Mouse (Mus musculus) neural tube, embryonic 15.5 days (tissue): ENCODE results near the gene Gnb4. TPM values are rescaled to one million over a fixed set of nuclear protein-coding genes. Genes with fewer than 3 reads are reported as not detected.

Experiments used
- ATAC-seq: fragments of 200-750 bp; cut with Nextera tagmentation; 2 replicates; pipeline ENCODE4 v1.8.0; 2017; ENCODE audit warnings: mild to moderate bottlenecking, moderate TSS enrichment, moderate library complexity; ENCODE audit not compliant: low FRiP score
- H3K27ac ChIP-seq: fragments of 300-500 bp; sonication (generic); replicated peaks from 2 replicates; pipeline ENCODE4 v1.5.1; 2015; ENCODE audit warnings: mild to moderate bottlenecking, inconsistent platforms
- H3K27me3 ChIP-seq: fragments of 300-500 bp; sonication (generic); replicated peaks from 2 replicates; pipeline ENCODE4 v1.6.1; 2015; ENCODE audit warnings: inconsistent platforms
- H3K36me3 ChIP-seq: fragments of 300-500 bp; sonication (generic); 2 replicates; pipeline ENCODE4 v1.6.1; 2015; ENCODE audit warnings: inconsistent platforms
- H3K4me1 ChIP-seq: fragments of 300-500 bp; sonication (generic); 2 replicates; pipeline ENCODE4 v1.6.1; 2015; ENCODE audit warnings: inconsistent platforms
- H3K4me2 ChIP-seq: fragments of 300-500 bp; sonication (generic); 2 replicates; pipeline ENCODE4 v1.6.1; 2015; ENCODE audit warnings: inconsistent platforms, mild to moderate bottlenecking, moderate library complexity
- H3K4me3 ChIP-seq: fragments of 300-500 bp; sonication (generic); replicated peaks from 2 replicates; pipeline ENCODE4 v1.5.1; 2015; ENCODE audit warnings: mild to moderate bottlenecking, inconsistent platforms
- H3K9ac ChIP-seq: fragments of 300-500 bp; sonication (generic); replicated peaks from 2 replicates; pipeline ENCODE4 v1.6.1; 2015; ENCODE audit warnings: mild to moderate bottlenecking, inconsistent platforms
- H3K9me3 ChIP-seq: fragments of 300-500 bp; sonication (generic); replicated peaks from 2 replicates; pipeline ENCODE4 v1.6.1; 2016; ENCODE audit warnings: inconsistent platforms
- WGBS: fragments of 180-500 bp; shearing (Covaris S2); methylation state at CpG from one replicate; pipeline ENCODE4 v1.1.7; 2015; ENCODE audit warnings: mixed read lengths; 5-methylcytosine and 5-hydroxymethylcytosine counted together
- polyA plus RNA-seq: library from polyadenylated mRNA; unstranded; fragments of >200 nt; fragmentation: Nextera tagmentation; extraction: Ambion mirVana; gene quantifications from 2 replicates; pipeline ENCODE4 v1.2.1, GENCODE M21; 2015

The Gnb4 gene
- polyA plus RNA-seq, 1 experiment from 2014 or later, result 106 TPM

- Histone ChIP-seq H3K9ac (no peak overlapping the region), H3K4me1 (no peaks in the 10 kb centered on the region), H3K27ac (no peak overlapping the region), H3K36me3 (peaks cover 72% of the 10 kb centered on the region), H3K4me2 (no peak overlapping the region), H3K4me3 (no peak overlapping the region), H3K27me3 (no peaks in the 10 kb centered on the region), H3K9me3 (no peaks in the 10 kb centered on the region)
- ATAC-seq, result no peak
- WGBS, result 97% methylated on average over 2 of the region's 2 CpGs
Observed at GRCm38 (mm10) chr3:32573086-32573485, 43.3 kb downstream of the Gnb4 start.

- no peak overlapping the region for H3K4me3 ChIP-seq
- H3K9me3 ChIP-seq, result no peaks in the 10 kb centered on the region
- H3K36me3 ChIP-seq, result peaks cover 64% of the 10 kb centered on the region
- H3K9ac ChIP-seq, result no peak overlapping the region
- H3K4me1 ChIP-seq, result no peaks in the 10 kb centered on the region
- WGBS, result 95% methylated on average over 6 of the region's 6 CpGs
- H3K4me2 ChIP-seq, result no peak overlapping the region
- ATAC-seq, result no peak
- no peak overlapping the region for H3K27ac ChIP-seq
- no peaks in the 10 kb centered on the region for H3K27me3 ChIP-seq
Observed at GRCm38 (mm10) chr3:32563401-32563800, 53.0 kb downstream of the Gnb4 start.

GRCm38 (mm10) chr3:32553061-32553460 is 63.3 kb downstream of the Gnb4 start:
- Histone ChIP-seq H3K4me3 (no peak overlapping the region), H3K4me1 (no peaks in the 10 kb centered on the region), H3K27ac (no peak overlapping the region), H3K9me3 (no peaks in the 10 kb centered on the region), H3K9ac (no peak overlapping the region), H3K36me3 (peaks cover 40% of the 10 kb centered on the region), H3K27me3 (no peaks in the 10 kb centered on the region), H3K4me2 (no peak overlapping the region)
- ATAC-seq, result no peak
- 100% methylated on average over 1 of the region's 1 CpGs for WGBS

DNA sequence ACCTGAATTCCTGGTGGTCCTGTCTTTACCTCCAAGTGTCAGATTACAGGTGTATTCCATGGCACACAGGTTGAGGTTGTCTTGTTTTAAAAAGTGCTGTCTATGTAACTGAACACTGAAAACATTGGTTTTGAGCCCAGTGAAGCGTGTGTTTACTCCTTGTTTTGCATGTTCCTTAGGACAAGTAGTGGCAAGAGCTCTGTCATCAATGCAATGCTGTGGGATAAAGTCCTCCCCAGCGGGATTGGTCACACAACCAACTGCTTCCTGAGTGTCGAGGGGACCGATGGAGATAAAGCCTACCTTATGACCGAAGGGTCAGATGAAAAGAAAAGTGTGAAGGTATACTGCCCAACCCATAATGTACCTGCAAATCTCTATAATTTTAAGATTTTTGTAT is 78.3 kb downstream of the Gnb4 start:
- Histone ChIP-seq H3K4me1 (no peaks in the 10 kb centered on the region), H3K9me3 (no peaks in the 10 kb centered on the region), H3K9ac (no peak overlapping the region), H3K36me3 (peaks cover 58% of the 10 kb centered on the region), H3K4me3 (no peak overlapping the region), H3K27me3 (no peaks in the 10 kb centered on the region), H3K27ac (no peak overlapping the region), H3K4me2 (no peak overlapping the region)
- ATAC-seq, result no peak
- WGBS, result 95% methylated on average over 5 of the region's 5 CpGs

DNA sequence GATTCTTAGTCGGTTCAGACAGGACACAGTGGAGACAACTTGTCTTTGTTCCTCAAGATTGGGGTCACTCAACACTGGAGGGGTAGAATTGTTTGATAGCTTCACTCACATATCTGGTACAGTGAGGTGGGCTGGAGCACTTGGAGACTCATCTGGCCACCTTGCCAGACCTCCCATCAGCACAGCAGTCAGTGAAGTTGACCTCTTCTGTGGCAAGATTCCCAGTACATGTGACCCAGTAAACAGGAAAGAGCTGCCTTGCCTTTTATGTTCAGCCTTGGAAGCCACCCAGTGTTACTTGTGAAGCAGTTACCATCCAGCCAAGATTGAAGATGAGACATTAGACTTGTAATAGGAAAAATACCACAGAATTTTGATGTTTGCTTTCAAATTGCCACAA is 78.8 kb downstream of the Gnb4 start:
- H3K9ac ChIP-seq, result no peak overlapping the region
- no peak overlapping the region for H3K4me2 ChIP-seq
- 24% methylated on average over 1 of the region's 1 CpGs for WGBS
- no peak overlapping the region for H3K4me3 ChIP-seq
- no peak for ATAC-seq
- H3K27me3 ChIP-seq, result no peaks in the 10 kb centered on the region
- no peak overlapping the region for H3K27ac ChIP-seq
- peaks cover 59% of the 10 kb centered on the region for H3K36me3 ChIP-seq
- no peaks in the 10 kb centered on the region for H3K4me1 ChIP-seq
- H3K9me3 ChIP-seq, result no peaks in the 10 kb centered on the region

GRCm38 (mm10) chr3:32535692-32536091 is 80.7 kb downstream of the Gnb4 start:
- H3K9ac ChIP-seq, result no peak overlapping the region
- no peaks in the 10 kb centered on the region for H3K27me3 ChIP-seq
- H3K36me3 ChIP-seq, result peaks cover 55% of the 10 kb centered on the region
- no peak overlapping the region for H3K4me2 ChIP-seq
- no peak for ATAC-seq
- H3K9me3 ChIP-seq, result no peaks in the 10 kb centered on the region
- peaks cover 7% of the 10 kb centered on the region; the same call in 1 of the 2 replicates for H3K4me1 ChIP-seq
- H3K27ac ChIP-seq, result no peak overlapping the region
- 73% methylated on average over 1 of the region's 1 CpGs for WGBS
- no peak overlapping the region for H3K4me3 ChIP-seq

Other genes starting within 250 kb of the Gnb4 start
- gene Pik3ca, start 218.9 kb downstream of the Gnb4 start, polyA plus RNA-seq, result 11.4 and 12.3 TPM in 2 replicates
- gene Kcnmb3, start 124.4 kb downstream of the Gnb4 start, polyA plus RNA-seq, result not detected in 2 replicates
- gene Zfp639, start 106.3 kb downstream of the Gnb4 start, polyA plus RNA-seq, result 37.0 and 40.8 TPM in 2 replicates
- gene Mfn1, start 87.1 kb downstream of the Gnb4 start, polyA plus RNA-seq, result 40.5 and 46.2 TPM in 2 replicates
- 51.9 and 75.0 TPM in 2 replicates for gene Actl6a, start 89.7 kb upstream of the Gnb4 start, polyA plus RNA-seq
- gene Ndufb5, start 120.4 kb upstream of the Gnb4 start, polyA plus RNA-seq, result 325 and 351 TPM in 2 replicates
- gene Mrpl47, start 121.0 kb upstream of the Gnb4 start, polyA plus RNA-seq, result 31.4 and 31.7 TPM in 2 replicates
- 15.9 and 18.2 TPM in 2 replicates for gene Usp13, start 201.0 kb upstream of the Gnb4 start, polyA plus RNA-seq